Mouse (Mus musculus) lung, postnatal 4 days (tissue): ENCODE results near the gene Zfp987.
A peak's percentile ranks its signal among the peaks of the same experiment; 100 is the strongest.
"Not testable (repeated sequence)": the region's sequence is repeated elsewhere in the genome, so short reads cannot be mapped to it uniquely, and the experiment has no call there.

Experiments
- DNase-seq, 2 experiments: peaks; one replicate each; pipeline ENCODE4 v3.0.0; 2021

The Zfp987 gene

DNA sequence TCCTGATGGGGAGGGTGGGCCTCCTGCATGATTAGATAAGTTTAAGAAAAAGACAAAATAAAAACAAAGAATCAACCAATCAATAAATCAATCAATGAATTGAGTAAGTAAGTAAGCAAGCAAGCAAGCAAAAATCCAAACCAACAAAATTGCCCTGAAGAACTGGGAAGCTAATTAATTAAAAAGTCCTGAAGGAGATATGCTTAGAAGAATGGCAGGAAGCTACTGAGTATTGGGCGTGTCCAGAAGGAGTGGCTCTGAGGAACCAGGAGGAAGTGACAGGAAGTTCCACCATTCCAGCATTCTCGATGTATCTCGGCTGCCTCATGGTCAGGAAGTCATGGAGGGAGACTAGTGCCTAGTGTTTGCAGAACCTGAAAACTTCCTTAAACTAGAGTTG lies at the start of gene Zfp987:
TSS of gene Zfp987 (plus strand) at position 301 of the 400 bp plus-strand sequence.
- DNase-seq, result not testable (repeated sequence)

DNA sequence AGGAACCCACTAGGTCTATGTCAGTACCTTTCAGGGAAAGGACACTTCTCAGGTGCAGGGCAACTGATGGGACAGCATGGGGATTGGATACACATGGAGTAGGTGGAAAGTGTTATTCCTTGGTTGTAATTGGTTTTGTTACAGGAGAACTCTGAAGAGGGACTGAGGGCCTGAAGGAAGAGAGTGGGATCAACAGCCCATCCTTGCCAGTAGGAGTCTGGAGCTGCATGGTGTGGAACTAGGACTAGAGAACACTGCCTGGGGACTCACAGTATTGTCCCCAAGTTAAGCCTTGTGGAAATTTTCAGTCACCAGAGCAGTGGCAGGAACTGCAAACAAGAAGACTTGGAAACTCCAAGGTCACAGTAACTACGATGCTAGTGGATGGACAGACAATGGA lies 44.6 kb upstream of the Zfp987 start:
- DNase-seq, result peak in 1 of 2 experiments; percentile 21

DNA sequence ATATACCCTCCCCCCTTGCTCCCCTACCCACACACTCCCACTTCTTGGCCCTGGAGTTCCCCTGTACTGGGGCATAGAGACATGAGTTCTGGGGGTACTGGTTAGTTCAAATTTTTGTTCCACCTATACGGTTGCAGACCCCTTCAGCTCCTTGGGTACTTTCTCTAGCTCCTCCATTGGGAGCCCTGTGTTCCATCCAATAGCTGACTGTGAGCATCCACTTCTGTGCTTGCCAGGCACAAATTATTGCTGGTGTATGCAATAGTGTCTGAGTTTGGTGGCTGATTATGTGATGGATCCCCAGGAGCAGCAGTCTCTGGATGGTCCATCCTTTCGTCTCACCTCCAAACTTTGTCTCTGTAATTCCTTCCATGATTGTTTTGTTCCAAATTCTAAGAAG lies 43.7 kb upstream of the Zfp987 start:
- not testable (repeated sequence) for DNase-seq

DNA sequence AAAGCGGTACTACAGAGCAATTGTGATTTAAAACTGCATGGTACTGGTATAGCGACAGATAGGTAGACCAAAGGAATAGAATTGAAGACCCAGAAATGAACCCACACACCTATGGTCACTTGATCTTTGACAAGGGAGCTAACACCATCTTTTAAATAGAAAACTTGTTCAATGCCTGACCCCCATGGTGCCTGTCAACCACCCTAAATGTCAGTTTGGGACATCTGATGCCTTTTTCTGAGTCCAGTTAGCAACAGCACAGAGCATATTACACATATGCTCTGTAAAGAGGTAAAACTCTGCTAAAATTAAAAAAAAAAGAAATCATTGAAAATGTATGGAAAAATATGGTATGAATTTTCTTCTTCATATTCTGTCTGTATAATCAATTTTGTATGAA lies 41.8 kb upstream of the Zfp987 start:
- no peak for DNase-seq

DNA sequence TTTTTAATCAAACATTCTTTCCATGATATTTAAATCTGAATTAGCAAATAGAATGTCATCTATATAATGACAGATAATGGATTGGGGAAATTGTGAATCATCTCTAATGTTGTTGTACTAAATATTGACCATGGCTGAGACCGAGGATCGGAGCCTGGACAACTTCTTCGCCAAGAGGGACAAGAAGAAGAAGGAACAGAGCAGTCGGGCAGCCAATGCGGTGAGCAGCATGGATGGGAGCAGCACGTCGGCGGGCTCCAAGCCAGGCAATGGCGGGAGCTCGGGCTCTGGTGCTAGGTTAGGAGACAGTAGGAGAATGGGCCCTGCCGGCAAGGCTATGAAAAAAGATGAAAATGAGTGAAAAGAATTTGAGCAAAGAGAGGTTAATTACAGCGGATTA lies 38.5 kb upstream of the Zfp987 start:
- peak in 1 of 2 experiments; percentile 25 for DNase-seq

DNA sequence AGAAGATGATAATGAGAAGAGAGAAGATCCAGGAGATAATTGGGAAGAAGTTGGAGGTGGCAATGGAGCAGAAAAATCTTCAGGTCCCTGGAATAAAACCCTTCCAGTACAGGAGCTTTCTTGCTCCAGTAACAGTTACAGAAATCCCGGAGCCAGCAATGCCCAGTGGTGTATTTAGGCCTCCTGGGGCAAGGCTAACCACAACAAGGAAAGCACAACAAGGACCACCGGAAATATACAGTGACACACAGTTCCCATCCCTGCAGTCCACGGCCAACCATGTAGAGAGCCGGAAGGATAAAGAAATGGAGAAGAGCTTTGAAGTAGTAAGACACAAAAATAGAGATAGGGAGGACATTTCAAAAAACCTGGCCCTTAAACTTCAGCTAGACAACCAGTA lies 38.0 kb upstream of the Zfp987 start:
- DNase-seq, result not testable (repeated sequence)

DNA sequence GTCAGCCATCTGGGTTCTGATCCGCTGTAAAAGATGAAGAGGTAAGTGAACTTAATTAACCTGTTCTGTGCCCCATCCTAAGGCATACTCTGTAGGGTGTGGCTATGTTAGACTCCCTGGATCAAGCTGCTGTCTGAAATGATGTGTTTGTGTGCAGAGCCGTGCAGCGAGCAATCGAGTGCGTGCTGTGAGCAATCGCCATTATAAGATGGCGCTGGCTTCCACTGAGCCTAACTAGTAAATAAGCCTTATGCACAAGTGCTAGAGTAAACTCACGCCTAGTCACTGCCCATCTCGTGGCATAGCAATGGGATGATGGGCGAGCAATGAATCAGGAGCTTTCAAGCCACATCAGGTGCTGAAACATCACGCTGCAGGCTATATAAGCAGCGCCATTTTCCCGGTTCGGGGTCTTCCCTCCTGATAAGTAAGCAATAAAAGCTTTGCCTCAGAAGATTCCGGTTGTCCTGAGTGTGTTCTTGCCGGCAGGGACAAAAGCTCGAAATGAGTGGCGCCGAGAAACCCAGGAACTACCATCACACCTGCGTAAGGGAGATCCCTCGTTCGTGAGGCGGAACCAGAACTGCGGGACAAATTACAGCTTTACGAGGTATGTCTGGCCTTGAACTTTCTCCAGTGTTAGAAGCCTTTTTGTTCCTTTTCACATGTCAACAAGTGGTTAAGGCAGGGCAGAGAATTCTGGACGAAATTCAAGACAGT lies 37.0 kb upstream of the Zfp987 start:
- DNase-seq, result peak in 1 of 2 experiments; percentile 31

DNA sequence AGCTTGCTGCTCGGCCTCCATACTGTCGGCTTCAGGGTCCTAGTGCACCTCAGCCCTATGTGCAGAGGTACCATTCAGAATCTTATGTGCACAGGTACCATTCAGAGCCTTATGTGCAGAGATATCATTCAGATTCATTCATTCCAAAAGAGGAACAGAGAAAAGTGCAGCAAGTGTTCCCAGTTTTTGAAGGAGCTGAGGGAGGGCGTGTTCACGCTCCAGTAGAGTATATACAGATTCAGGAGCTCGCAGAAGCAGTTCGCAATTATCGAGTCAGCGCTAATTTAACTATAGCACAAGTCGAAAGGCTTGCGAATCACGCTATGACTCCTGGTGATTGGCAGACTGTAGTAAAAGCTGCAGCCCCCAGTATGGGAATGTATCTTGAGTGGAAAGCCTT lies 36.0 kb upstream of the Zfp987 start:
- DNase-seq, result peak in 1 of 2 experiments; percentile 21

DNA sequence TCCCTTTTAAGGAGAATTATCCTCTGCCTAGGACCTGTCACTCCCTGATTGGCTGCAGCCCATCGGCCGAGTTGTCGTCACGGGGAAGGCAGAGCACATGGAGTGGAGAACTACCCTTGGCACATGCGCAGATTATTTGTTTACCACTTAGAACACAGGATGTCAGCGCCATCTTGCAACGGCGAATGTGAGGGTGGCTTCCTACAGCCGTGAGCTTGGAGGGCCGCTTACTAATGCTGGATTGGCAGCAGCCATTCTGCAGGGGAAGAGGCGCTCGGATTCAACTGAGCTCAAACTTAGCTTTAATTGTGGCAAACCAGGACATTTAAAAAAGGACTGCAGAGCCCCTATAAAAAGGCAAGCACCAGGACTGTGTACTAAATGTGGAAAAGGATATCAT lies 35.1 kb upstream of the Zfp987 start:
- peak in 1 of 2 experiments; percentile 22 for DNase-seq

DNA sequence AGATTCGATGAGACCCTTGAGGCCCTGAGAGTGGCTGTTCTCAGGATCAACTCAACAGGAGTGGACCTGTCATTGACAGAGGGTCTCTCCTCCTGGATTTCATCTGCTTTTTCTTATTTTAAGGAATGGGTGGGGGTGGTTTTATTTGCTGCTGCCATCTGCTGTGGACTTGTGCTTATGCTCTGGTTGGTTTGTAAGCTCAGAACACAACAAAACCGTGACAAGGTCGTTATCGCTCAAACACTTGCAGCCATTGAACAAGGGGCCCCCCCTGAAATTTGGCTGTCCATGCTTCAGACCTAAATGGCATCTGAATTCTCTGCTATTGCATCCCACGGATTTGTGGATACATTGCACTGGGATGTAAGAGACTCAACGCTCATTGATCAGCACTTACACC lies 34.1 kb upstream of the Zfp987 start:
- not testable (repeated sequence) for DNase-seq

DNA sequence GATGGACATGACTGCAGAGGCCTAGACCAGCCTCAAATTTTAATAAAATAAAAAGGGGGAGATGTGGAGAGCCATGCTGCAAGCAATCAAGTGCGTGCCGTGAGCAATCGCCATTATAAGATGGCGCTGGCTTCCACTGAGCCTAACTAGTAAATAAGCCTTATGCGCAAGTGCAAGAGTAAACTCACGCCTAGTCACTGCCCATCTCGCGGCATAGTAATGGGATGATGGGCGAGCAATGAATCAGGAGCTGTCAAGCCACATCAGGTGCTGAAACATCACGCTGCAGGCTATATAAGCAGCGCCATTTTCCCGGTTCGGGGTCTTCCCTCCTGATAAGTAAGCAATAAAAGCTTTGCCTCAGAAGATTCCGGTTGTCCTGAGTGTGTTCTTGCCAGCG lies 33.5 kb upstream of the Zfp987 start:
- DNase-seq, result peak in 1 of 2 experiments; percentile 36

DNA sequence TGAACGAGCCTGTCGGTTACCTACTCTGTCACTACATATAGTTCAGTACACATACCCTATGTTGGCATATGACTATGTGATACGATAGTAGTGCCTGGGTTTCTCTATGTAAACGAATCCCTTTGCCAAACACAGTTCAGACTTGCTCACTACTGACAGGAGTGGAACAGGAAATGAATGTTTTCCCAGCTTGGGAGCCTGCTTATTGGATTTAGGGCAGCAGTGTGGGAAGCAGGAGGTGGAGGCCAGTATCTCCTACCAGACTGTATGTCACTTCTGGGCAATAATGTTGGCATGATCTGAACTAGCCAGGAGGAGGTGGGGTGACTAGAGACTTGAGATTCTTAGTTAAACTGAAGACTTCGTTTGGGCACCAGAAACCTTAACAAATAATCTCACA lies 32.3 kb upstream of the Zfp987 start:
- DNase-seq, result not testable (repeated sequence)

DNA sequence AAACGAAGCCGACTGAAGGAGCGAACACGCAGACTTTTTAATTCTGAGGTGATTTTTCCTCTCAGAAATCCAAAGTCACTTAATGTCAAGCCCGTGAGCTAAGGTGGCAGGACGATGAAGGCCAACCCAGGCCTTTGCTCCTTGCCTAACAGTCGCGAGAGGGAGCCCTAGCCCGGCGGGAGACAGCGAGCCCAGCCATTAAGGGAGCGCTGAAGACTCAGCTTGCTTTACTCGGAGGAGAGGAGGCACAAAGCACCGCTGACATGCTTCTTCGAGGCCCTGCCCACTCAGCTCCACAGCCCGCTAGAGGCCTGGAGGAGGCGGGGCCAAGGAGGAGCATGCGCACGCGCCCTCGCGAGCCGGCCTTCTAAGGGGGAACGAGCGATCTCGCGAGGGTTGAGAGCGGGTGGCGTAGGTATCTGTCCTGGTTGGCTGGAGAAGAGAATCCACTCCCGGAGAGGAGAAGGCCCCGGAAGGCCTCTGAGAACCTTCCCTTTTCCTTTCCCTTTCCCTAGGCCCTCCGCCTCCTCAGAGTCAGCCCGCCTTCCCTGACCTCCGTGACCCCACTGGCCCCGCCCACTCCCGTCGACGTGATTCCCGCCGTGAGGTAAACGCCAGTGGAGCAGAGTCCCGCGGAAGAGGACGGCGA lies 30.0 kb upstream of the Zfp987 start:
- peak in 1 of 2 experiments; percentile 49 for DNase-seq

DNA sequence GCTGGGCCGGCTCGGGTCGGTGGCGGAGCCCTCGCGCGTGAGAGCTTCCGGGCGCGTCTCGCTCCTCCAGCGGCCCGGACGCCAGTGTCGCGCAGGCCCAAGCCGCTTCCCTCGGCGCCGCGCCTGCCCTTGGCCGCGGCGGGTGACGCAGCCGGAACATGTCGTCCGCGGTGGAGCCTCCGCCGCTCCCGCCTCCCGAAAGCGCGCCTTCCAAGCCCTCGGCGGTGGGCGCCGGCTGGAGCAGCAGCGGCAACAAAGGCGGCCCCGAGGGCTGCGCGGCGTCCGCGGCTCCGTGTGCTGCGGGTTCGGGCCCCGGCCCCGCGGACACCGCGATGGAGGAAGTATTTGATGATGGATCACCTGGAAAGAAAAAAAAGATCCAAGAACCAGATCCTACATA lies 29.5 kb upstream of the Zfp987 start:
- DNase-seq, result not testable (repeated sequence)

DNA sequence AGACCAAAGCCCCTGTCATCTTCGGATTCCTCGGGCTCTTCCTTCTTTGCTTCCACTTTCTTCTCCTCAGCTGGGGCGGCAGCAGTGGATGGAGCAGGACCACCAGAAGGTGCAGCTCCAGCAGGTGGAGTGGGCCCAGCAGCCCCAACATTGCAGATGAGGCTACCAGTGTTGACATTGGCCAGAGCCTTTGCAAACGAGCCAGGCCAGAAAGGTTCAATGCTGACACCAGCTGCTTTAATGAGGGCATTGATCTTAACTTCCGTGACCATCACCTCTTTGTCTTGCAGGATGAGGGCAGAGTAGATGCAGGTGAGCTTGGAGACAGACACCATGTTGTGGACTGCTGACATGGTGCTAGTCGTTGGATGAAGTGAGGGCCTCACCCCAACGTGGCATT lies 23.8 kb upstream of the Zfp987 start:
- peak in 1 of 2 experiments; percentile 28 for DNase-seq

DNA sequence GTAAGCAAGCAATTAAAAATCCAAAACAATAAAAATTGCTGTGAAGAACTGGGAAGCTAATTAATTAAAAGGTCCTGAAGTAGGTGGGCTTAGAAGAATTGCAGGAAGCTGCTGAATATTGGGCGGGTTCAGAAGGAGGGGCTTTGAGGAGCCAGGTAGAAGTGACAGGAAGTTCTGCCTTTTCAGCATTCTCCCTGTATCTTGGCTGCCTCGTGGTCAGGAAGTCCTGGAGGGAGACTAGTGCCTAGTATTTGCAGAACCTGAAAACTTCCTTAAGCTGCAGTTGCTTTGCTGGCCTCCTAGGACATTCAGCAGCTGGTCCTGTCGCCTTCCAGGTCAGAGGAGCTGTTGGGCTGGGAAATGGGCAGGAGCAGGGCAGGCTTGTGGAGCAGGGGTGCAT lies 4.3 kb downstream of the Zfp987 start:
- not testable (repeated sequence) for DNase-seq

DNA sequence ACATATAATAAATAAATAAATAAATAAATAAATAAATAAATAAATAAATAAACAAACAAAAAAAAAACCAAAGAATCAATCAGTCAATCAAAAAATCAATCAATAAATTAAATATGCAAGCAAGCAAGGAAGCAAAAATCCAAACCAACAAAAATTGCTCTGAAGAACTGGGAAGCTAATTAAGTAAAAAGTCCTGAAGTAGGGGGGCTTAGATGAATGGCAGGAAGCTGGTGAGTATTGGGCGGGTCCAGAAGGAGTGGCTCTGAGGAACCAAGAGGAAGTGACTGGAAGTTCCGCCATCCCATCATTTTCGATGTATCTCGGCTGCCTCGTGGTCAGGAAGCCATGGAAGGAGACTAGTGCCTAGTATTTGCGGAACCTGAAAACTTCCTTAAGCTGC lies 59.4 kb downstream of the Zfp987 start, which contains the start of gene Zfp600:
TSS of gene Zfp600 (plus strand) at position 301 of the 400 bp plus-strand sequence.
- not testable (repeated sequence) for DNase-seq

DNA sequence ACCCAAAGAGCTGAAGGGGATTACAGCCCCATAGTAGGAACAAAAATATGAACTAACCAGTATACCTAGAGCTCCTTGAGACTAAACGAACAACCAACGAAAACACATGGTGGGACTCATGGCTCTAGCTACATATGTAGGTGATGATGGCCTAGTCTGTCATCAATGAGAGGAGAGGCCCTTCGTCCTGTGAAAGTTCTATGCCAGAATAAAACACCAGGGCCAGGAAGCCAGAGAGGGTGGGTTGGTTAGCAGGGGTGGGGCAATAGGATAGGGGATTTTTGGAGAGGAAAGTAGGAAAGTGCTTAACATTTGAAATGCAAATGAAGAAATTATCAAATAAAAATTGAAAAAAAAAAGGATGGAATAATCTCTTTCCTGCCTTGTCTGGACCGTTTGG lies 65.8 kb downstream of the Zfp987 start:
- peak in 1 of 2 experiments; percentile 6 for DNase-seq

DNA sequence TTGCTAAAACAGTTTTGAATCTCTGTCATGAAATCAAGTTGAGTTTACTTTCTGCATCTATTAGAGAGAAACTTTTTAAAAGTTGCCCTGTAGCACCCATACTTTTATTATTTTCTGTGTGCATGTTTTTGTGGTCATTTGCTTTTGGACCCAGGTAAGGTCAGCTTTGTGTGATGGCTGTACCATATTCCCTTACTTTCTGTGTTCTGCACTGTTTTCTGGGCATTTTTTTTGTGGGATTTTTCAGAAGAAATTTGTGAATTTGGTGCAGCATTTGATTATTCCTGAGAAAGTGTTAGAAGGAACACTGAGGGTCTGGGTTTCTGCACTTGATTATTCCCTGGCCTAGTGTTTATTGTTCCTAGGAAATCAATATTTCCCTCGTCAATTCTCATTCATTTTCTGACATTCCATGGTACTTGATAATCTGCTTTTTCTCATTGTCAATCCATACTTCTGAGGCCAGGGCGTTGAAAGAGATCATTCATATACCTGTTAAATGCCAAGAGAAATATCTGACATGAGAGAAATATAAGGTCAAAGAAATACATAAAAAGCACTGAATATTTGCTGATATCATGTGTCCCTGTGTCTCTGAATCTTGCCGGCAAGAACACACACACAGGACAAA lies 70.2 kb downstream of the Zfp987 start:
- not testable (repeated sequence) for DNase-seq

DNA sequence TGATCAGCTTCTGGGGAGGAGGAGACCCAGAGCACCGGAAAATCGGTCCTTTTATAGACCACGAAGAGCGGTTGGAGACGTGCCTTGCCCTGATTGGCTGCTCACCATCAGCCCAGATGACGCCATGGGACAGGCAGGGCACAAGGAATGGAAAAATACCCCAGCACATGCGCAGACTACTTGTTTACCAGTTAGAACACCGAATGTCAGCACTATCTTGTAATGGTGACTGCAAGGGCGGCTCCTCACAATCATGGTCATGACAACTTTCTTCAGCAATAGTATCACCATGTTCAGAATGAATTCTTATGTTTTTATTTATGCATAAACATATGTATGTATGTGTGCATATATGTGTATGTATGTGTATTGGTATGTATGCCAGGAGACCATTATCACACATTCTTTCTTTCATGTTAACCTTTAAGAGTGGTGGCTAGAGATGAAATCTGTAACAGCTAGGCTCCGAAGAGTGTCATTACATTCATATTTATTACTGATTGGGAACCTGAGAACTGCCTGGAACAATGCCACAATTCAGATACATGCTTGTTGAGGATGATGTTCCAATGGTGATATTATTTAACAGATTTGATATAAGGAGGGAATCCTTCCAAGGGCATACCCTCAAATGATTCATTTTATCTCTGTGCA lies 70.9 kb downstream of the Zfp987 start:
- peak; percentile 8 to 38 for DNase-seq

DNA sequence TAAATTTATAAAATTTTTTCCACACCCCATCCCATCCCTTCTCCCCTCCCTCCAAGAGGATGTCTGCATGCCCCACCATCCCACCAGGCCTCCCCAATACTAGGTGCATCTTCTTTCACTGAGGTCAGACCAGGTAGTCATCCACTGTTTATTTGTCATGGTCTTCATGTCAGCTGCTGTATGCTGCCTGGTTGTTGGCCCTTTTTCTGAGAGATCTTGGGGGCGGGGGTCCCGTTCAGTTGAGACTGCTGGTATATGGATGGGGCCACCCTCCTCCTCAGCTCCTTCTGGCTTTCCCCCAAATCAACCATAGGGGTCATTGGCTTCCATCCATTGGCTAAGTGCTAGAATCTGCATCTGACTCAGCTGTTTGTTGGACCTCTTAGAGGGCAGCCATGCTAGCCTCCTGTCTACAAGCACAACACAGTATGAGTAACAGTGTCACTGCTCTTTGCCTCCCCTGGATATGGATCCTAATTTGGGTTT lies 71.7 kb downstream of the Zfp987 start:
- DNase-seq, result not testable (repeated sequence)

DNA sequence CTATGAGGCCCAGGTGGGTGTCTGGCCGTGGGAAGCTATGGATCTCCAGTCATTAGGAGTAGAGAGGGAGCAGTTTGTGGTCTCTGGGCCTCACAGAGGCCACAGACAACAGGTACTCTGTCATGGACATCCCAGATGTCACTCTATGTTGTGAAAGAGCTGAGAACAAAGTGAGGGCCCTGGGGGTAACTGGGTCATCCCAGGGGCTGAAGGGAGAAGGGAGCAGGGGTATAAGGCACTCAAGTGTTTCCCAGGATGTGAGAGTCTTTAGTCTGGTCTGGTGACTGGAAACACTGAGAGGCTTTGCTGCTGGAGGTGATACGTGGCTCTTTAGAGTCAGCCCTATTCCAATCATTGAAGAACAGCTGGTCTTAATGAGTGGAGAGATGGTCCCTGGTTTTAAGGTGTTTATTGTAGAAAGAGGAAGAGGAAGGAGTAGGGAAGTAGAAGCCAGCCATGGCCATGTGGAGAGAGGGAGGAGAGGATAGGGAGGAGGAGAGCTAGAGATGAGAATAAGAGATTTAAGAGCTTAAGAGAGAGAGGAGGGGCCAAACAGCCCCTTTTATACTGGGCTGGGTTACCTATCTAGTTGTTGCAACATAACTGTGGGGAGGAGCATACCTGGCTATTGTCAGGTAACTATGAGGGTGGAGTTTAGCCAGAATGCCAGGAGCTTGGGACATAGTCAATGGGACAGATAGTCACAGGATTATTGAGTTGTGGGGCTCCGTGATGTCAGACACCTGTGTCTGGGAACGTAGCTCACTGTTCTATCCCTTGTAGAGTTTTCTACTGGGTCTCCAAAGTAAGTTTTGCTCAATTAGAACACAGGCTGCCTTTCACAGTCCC lies 76.5 kb downstream of the Zfp987 start:
- DNase-seq, result peak; percentile 24 to 33
